Mouse (Mus musculus) layer of hippocampus, adult 11-12 months (tissue): ENCODE data around the gene Sds.

ENCODE experiments used
- DNase-seq: peaks from one replicate; pipeline ENCODE4 v3.0.0; 2022; ENCODE audit warnings: low spot score

Sds gene

DNA sequence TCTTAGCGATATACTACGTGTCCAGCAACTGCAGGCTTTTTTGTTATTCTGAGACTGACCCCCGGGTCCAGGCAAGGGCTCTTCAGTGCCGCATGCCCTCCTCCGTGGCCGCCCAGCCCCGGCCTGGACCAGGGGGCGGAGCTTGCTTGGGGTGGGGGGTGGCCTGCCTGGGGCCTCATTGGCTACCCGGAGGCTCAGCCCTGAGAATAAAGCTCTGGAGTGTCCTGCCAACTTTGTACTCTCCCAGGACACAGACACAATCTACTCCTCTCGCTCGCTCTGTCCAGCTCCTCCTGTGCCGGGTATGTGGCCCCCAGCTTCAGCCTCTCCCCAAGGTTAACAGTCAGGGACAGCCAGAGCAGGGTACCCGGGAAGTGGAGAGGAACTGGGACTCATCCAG is at the start of gene Sds:
Gene Sds, plus strand, starts transcription at position 231 of the 400 bp plus-strand sequence.
- DNase-seq: no peak

- DNase-seq: no peak
Observed at GRCm38 (mm10) chr5:120426572-120426971, 49.8 kb upstream of the Sds start.

GRCm38 (mm10) chr5:120427451-120427938 is 48.8 kb upstream of the Sds start:
- DNase-seq: no peak

- no peak for DNase-seq
Observed at GRCm38 (mm10) chr5:120428189-120428838, 48.0 kb upstream of the Sds start.

- no peak for DNase-seq
Observed at GRCm38 (mm10) chr5:120428990-120429389, 47.3 kb upstream of the Sds start.

- no peak for DNase-seq
Observed at GRCm38 (mm10) chr5:120429692-120430091, 46.6 kb upstream of the Sds start.

DNA sequence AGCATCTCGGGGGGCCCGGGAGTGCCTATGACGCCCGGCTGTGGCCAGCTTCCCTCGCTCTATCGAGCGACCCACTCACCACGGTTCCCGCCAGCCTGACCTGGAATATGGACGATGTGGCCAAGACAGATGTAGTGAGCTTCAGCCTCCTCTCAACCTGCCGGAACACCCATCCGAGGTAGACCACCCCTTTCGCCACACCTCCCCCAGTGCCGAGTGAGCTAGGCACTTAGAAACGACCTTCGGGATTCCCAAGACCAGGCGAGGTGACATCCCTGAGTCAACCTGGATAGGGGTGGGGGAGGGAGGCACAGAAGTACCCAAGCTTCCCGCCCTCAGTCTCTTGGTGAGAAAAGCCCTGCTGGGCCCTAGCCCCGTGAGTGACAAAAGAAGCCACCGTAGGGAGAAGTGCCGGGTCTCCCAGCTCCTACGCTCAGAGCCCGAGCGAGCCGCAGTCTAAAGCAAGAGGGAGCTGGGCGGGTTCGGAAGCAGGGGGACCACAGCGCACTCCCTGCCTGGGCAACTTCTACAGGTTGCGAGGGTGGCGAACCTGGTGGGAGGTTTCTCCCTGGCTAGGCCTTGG is 45.2 kb upstream of the Sds start:
- DNase-seq: no peak

- DNase-seq: no peak
Observed at GRCm38 (mm10) chr5:120431649-120432485, 44.5 kb upstream of the Sds start, which contains the start of gene Lhx5. Gene Lhx5, plus strand, starts transcription at chr5:120431699.

GRCm38 (mm10) chr5:120432486-120433015 is 43.8 kb upstream of the Sds start:
- DNase-seq: no peak

- no peak for DNase-seq
Observed at GRCm38 (mm10) chr5:120433135-120433760, 43.1 kb upstream of the Sds start.

DNA sequence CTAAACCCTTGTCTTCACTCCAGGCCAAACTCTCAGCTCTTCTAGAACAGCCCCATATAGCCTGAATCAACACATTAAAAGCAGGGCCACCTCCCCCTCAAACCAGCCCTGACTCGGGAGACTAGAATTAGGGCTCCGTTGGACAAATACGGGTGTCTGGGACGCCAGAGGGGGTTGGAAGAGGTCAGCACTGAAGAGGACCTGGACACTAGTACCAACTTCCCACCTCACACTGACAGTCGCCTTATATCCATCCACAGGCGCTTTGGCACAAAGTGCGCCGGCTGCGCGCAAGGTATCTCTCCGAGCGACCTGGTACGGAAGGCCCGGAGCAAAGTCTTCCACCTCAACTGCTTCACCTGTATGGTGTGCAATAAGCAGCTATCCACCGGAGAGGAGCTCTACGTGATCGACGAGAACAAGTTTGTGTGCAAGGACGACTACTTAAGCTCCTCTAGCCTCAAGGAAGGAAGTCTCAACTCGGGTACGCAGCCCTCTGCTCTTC is 42.0 kb upstream of the Sds start:
- DNase-seq: no peak

- no peak for DNase-seq
Observed at GRCm38 (mm10) chr5:120435006-120435681, 41.2 kb upstream of the Sds start.

DNA sequence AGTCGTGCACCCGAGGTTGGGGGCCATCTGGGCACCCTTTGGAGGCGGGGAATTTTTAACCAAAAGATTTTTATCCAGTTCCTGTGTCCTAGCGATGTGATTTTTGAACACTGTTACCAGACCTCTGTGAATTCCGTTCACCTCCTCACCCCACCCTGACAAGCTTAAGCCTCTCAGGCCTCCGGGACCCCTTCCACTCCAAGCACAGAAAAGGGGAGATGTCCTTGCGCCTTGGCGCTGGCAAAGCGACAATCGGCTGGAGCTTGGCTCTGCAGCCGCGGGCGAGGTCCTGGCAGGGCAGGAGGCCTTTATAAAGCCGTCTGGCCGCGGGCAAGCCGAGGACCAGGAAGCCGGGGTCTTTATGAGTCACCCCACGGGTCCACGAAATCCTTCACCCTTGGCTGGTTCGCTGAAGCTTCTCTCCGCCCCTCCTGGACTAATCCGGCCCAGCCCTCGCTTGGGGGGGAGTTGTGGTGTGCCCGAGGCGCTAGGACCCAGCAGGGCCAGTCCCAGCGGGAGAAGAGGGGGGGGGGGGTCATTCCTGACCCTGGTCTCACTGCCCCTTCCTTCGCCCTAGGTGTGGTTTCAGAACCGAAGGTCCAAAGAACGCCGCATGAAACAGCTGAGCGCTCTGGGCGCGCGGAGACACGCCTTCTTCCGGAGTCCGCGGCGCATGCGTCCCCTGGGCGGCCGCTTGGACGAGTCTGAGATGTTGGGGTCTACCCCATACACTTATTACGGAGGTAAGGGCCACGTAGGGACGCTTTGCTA is 40.4 kb upstream of the Sds start:
- DNase-seq: no peak

DNA sequence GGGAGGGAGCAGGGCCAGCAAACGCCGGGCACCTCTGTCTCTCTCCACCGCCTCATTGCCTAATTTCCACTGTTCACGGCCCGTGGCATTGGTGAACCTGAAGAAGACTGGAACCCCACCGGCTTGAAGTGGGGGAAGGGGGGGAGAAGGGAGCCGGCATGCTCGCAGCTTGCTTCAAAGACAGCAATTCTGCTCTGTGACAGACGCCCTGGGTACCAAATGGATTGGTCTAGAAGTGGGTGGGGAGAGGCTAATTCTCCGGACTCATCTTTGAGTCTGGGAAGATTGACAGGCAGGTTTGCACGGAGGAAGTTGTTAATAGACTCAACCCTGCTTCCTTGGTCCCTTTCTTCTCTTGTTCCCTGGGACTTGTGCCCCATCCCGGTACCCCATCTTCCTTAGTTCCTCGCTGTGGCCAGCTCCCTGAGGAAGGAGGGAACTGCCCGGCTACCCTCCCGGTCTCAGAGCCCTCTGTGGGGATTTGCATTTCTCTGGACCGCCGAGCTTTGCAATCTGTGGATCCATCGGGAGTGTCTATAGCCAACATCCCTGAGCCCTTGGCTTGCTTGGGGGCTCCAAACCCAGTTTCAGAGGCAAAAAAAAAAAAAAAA is 39.3 kb upstream of the Sds start:
- DNase-seq: no peak

DNA sequence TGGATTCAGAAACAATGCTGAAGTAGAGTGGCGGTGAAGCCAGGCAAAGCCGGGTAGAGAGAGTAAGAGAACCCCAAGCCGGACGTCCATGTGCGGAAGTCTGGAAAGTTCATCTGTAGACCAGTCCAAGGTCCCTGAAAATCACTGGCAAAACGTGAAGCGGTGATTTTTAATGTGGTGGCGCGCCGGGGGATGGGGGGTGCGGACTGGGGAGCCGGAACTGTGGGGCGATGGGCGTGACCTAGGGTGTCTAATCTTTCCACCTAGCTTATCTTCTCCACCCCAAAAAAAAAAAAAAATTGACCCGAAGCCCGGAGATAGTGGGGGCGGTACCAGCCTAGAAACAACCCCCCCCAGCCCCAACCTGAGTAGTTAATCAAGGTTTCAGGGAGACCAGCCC is 38.8 kb upstream of the Sds start:
- no peak for DNase-seq

DNA sequence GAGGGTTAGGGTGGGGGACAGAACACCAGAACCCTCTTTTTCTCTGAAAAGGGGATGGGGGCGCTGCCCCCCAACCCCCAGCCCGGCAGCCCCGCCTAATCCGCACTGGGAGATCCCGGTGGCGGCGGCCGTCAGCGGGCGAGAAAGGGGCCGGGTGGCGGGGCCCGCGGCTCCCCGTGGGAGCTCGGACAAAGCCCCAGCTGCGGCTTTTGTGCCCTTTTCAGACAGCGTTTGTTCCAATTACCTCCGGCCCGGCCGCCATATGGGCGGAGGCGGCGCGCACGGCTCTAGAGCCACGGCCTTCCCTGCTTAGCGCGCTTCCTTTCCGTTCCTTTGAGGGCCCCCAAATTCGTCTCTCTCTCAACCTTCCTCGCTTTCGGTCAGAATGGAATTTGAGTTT is 38.3 kb upstream of the Sds start:
- DNase-seq: no peak

- DNase-seq: no peak
Observed at GRCm38 (mm10) chr5:120438469-120438868, 37.9 kb upstream of the Sds start.

GRCm38 (mm10) chr5:120438991-120439710 is 37.2 kb upstream of the Sds start:
- no peak for DNase-seq

- DNase-seq: no peak
Observed at GRCm38 (mm10) chr5:120439887-120440670, 36.2 kb upstream of the Sds start.
